Mouse (Mus musculus) C2C12 (cell line): Measurements from ENCODE around the gene Retreg3. TPM values are rescaled to one million over a fixed set of nuclear protein-coding genes. Genes with fewer than 3 reads are reported as not detected.
"Not testable (repeated sequence)": the region's sequence is repeated elsewhere in the genome, so short reads cannot be mapped to it uniquely, and the experiment has no call there.

Experiments
- H3K27me3 ChIP-seq: one replicate; pipeline ENCODE4 v1.6.1; 2011; ENCODE audit not compliant: control insufficient read depth, insufficient read depth, insufficient read length
- H3K36me3 ChIP-seq: one replicate; pipeline ENCODE4 v1.6.1; 2011; ENCODE audit not compliant: control insufficient read depth, insufficient read depth
- H3K4me3 ChIP-seq: one replicate; pipeline ENCODE4 v1.5.1; 2011; ENCODE audit warnings: mild to moderate bottlenecking, control low read depth; ENCODE audit not compliant: poor library complexity, insufficient read depth, severe bottlenecking
- H3K79me2 ChIP-seq: one replicate; pipeline ENCODE4 v1.6.1; 2011; ENCODE audit not compliant: control insufficient read depth, insufficient read depth
- H3K79me3 ChIP-seq: one replicate; pipeline ENCODE4 v1.6.1; 2011; ENCODE audit warnings: low read depth, control low read depth
- H3ac ChIP-seq: one replicate; pipeline ENCODE3; 2011; ENCODE audit warnings: low read depth; ENCODE audit not compliant: control insufficient read depth, insufficient read length
- CEBPB ChIP-seq: IDR thresholded peaks from one replicate; pipeline ENCODE4 v1.6.1; 2011; ENCODE audit warnings: low read depth, mild to moderate bottlenecking, control low read depth, moderate library complexity
- CTCF ChIP-seq: IDR thresholded peaks from one replicate; pipeline ENCODE4 v1.5.1; 2011; ENCODE audit not compliant: control insufficient read depth, insufficient read depth, insufficient read length
- FOSL1 ChIP-seq: IDR thresholded peaks from one replicate; pipeline ENCODE4 v1.8.0; 2011; ENCODE audit warnings: mild to moderate bottlenecking, low read length; ENCODE audit not compliant: poor library complexity, insufficient read depth, severe bottlenecking
- MAX ChIP-seq: IDR thresholded peaks from one replicate; pipeline ENCODE4 v1.6.1; 2011; ENCODE audit warnings: mild to moderate bottlenecking, control low read depth
- MYOD1 ChIP-seq: IDR thresholded peaks from one replicate; pipeline ENCODE4 v1.6.1; 2011; ENCODE audit warnings: low read depth; ENCODE audit not compliant: control insufficient read depth, insufficient read length
- MYOG ChIP-seq: IDR thresholded peaks from one replicate; pipeline ENCODE4 v1.6.1; 2011; ENCODE audit not compliant: control insufficient read depth, insufficient read length; ENCODE audit errors: extremely low read depth
- USF1 ChIP-seq: IDR thresholded peaks from one replicate; pipeline ENCODE4 v1.6.1; 2011; ENCODE audit warnings: low read depth, mild to moderate bottlenecking, control low read depth, moderate library complexity
- polyA plus RNA-seq: library from polyadenylated mRNA; unstranded; fragments of >200 nt; fragmentation: generic; extraction: Trizol; gene quantifications from one replicate; pipeline ENCODE4 v1.2.1, GENCODE M21; 2012; ENCODE audit warnings: missing spikeins

Gene Retreg3
- polyA plus RNA-seq, 1 experiment, result 25.7 TPM

- Histone ChIP-seq H3K27me3 (no peaks in the 10 kb centered on the region), H3K79me3 (no peaks in the 10 kb centered on the region), H3ac (no peak overlapping the region), H3K79me2 (peaks cover 6% of the 10 kb centered on the region), H3K36me3 (peaks cover 38% of the 10 kb centered on the region), H3K4me3 (no peak overlapping the region)
- TF ChIP-seq CEBPB, result no peak
- TF ChIP-seq MAX, result no peak
- TF ChIP-seq FOSL1, result no peak
- TF ChIP-seq MYOD1, result no peak
- no peak for TF ChIP-seq CTCF
- TF ChIP-seq MYOG, result no peak
- TF ChIP-seq USF1, result no peak
Observed at GRCm38 (mm10) chr11:101127075-101127474, 7.4 kb upstream of the Retreg3 start.

DNA sequence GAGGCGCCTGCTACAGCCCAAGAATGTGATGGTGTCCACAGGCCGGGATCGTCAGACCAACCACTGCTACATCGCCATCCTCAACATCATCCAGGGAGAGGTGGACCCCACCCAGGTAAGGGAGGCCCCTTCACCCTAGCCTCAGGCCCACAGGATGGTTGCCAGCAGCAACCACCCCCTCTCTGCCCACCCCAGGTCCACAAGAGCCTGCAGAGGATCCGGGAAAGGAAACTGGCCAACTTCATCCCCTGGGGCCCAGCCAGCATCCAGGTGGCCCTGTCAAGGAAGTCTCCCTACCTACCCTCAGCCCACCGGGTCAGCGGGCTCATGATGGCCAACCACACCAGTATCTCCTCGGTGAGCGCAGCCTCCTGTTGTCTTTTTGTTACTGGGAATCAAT is 5.3 kb upstream of the Retreg3 start:
- H3K79me2 ChIP-seq, result peaks cover 27% of the 10 kb centered on the region
- H3K27me3 ChIP-seq, H3K4me3 ChIP-seq, H3ac ChIP-seq: not testable (repeated sequence)
- peaks cover 15% of the 10 kb centered on the region for H3K79me3 ChIP-seq
- H3K36me3 ChIP-seq, result peaks cover 45% of the 10 kb centered on the region

GRCm38 (mm10) chr11:101124494-101124893 is 4.8 kb upstream of the Retreg3 start:
- peaks cover 45% of the 10 kb centered on the region for H3K36me3 ChIP-seq
- not testable (repeated sequence) for H3K27me3 ChIP-seq, H3K4me3 ChIP-seq, H3ac ChIP-seq
- peaks cover 28% of the 10 kb centered on the region for H3K79me2 ChIP-seq
- H3K79me3 ChIP-seq, result peaks cover 15% of the 10 kb centered on the region

GRCm38 (mm10) chr11:101120545-101121188 is 974 bp upstream of the Retreg3 start:
- Histone ChIP-seq H3K27me3 (no peaks in the 10 kb centered on the region), H3K79me3 (peaks cover 48% of the 10 kb centered on the region), H3K79me2 (peaks cover 66% of the 10 kb centered on the region), H3K4me3 (peak overlapping the region; percentile 85), H3ac (peak overlapping the region; percentile 87), H3K36me3 (peaks cover 47% of the 10 kb centered on the region)
- TF ChIP-seq FOSL1 (no peak), MAX (no peak), CTCF (no peak), USF1 (no peak), MYOD1 (no peak), CEBPB (no peak), MYOG (no peak)

- Histone ChIP-seq H3K79me2 (peaks cover 80% of the 10 kb centered on the region), H3K4me3 (peak overlapping the region; percentile 85), H3K79me3 (peaks cover 62% of the 10 kb centered on the region), H3ac (peak overlapping the region; percentile 95), H3K36me3 (peaks cover 45% of the 10 kb centered on the region), H3K27me3 (no peaks in the 10 kb centered on the region)
- no peak for TF ChIP-seq MAX
- TF ChIP-seq FOSL1, result no peak
- no peak for TF ChIP-seq CTCF
- TF ChIP-seq MYOG, result no peak
Observed at GRCm38 (mm10) chr11:101119131-101119760, 447 bp downstream of the Retreg3 start.

DNA sequence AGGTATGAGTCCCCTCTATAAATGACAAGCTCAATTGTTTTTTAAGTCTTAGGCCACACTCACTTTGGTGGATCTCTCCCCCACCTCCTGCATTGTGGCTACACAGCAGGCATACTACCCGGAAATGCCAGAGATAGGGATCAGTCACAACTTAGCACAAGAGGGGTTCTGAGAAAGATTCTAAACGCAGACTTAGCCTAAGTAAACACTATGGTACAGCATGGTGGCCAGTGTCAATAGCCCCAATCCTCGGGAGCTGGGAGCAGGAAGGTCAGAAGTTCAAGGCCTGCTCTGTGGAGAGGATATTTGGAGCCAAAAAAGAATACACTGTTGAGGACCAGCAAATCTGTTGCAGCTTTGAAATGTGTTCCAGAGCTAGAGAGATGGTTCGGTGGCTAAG is 1.6 kb downstream of the Retreg3 start:
- Histone ChIP-seq H3K79me3 (peaks cover 72% of the 10 kb centered on the region), H3K27me3 (no peaks in the 10 kb centered on the region), H3K36me3 (peaks cover 47% of the 10 kb centered on the region), H3K79me2 (peaks cover 91% of the 10 kb centered on the region), H3K4me3 (no peak overlapping the region), H3ac (peak overlapping the region; percentile 14)
- no peak for TF ChIP-seq MAX
- TF ChIP-seq USF1, result no peak
- no peak for TF ChIP-seq CEBPB
- no peak for TF ChIP-seq MYOG
- no peak for TF ChIP-seq MYOD1
- no peak for TF ChIP-seq CTCF
- no peak for TF ChIP-seq FOSL1
